Mouse (Mus musculus) liver, embryonic 11.5 days (tissue): ENCODE measurements at regions not wholly inside any gene's neighbourhood (a gene's known extent, or its start where the extent isn't known, plus 50 kb on each side); places are given as distances from the start of the nearest gene placed in this dataset.

Source experiments
- ATAC-seq: fragments of 200-750 bp; cut with Nextera tagmentation; replicated peaks from 2 replicates; pipeline ENCODE4 v1.8.0; 2017; ENCODE audit warnings: moderate number of reproducible peaks, mild to moderate bottlenecking, moderate TSS enrichment, moderate library complexity; ENCODE audit not compliant: low FRiP score
- DNase-seq: peaks from one replicate; pipeline ENCODE4 v3.0.0-alpha.2; 2017; ENCODE audit warnings: low spot score
- H3K27ac ChIP-seq: fragments of 300-500 bp; sonication (generic); 2 replicates; pipeline ENCODE4 v1.5.1; 2014; ENCODE audit warnings: mild to moderate bottlenecking, low read depth, low read length, control low read depth
- H3K27me3 ChIP-seq: fragments of 300-500 bp; sonication (generic); replicated peaks from 2 replicates; pipeline ENCODE4 v1.6.1; 2014; ENCODE audit warnings: low read length, mixed read lengths; ENCODE audit not compliant: control insufficient read depth, insufficient read depth
- H3K36me3 ChIP-seq: fragments of 300-500 bp; sonication (generic); 2 replicates; pipeline ENCODE4 v1.6.1; 2014; ENCODE audit warnings: mild to moderate bottlenecking, low read length, moderate library complexity, mixed read lengths; ENCODE audit not compliant: control insufficient read depth, insufficient read depth
- H3K4me1 ChIP-seq: fragments of 300-500 bp; sonication (generic); replicated peaks from 2 replicates; pipeline ENCODE4 v1.6.1; 2014; ENCODE audit warnings: low read length, mixed read lengths; ENCODE audit not compliant: control insufficient read depth, insufficient read depth
- H3K4me2 ChIP-seq: fragments of 300-500 bp; sonication (generic); 2 replicates; pipeline ENCODE4 v1.6.1; 2014; ENCODE audit warnings: mild to moderate bottlenecking, control low read depth, moderate library complexity
- H3K4me3 ChIP-seq: fragments of 300-500 bp; sonication (generic); 2 replicates; pipeline ENCODE4 v1.5.1; 2014; ENCODE audit warnings: low read depth, low read length, control low read depth
- H3K9ac ChIP-seq: fragments of 300-500 bp; sonication (generic); 2 replicates; pipeline ENCODE4 v1.6.1; 2014; ENCODE audit warnings: low read depth, low read length, control low read depth
- H3K9me3 ChIP-seq: fragments of 300-500 bp; sonication (generic); 2 replicates; pipeline ENCODE4 v1.6.1; 2016; ENCODE audit warnings: low read length, inconsistent platforms, mixed read lengths; ENCODE audit not compliant: control insufficient read depth
- WGBS: fragments of 180-500 bp; shearing (Covaris S2); extraction: QIAGEN DNeasy Blood & Tissue Kit; methylation state at CpG from one replicate; pipeline ENCODE4 v1.1.7; 2014; 5-methylcytosine and 5-hydroxymethylcytosine counted together

GRCm38 (mm10) chr1:165062813-165063492 is 97.6 kb downstream of the Tbx19 start:
- H3K36me3 ChIP-seq, result no peaks in the 10 kb centered on the region
- H3K9me3 ChIP-seq, result no peaks in the 10 kb centered on the region
- no peak overlapping the region for H3K4me2 ChIP-seq
- H3K4me3 ChIP-seq, result no peak overlapping the region
- no peak for DNase-seq
- 78% methylated on average over 8 of the region's 8 CpGs for WGBS
- no peaks in the 10 kb centered on the region for H3K4me1 ChIP-seq
- no peak for ATAC-seq
- no peaks in the 10 kb centered on the region for H3K27me3 ChIP-seq
- no peak overlapping the region for H3K9ac ChIP-seq
- H3K27ac ChIP-seq, result no peak overlapping the region

- 58% methylated on average over 3 of the region's 3 CpGs for WGBS
- Histone ChIP-seq H3K9me3 (no peaks in the 10 kb centered on the region), H3K4me3 (no peak overlapping the region), H3K9ac (no peak overlapping the region), H3K27me3 (no peaks in the 10 kb centered on the region), H3K4me1 (no peaks in the 10 kb centered on the region), H3K36me3 (no peaks in the 10 kb centered on the region), H3K27ac (no peak overlapping the region), H3K4me2 (no peak overlapping the region)
- ATAC-seq (no peak), DNase-seq (no peak)
These were observed 99.2 kb downstream of the Tbx19 start for GRCm38 (mm10) chr1:165061420-165061819.

DNA sequence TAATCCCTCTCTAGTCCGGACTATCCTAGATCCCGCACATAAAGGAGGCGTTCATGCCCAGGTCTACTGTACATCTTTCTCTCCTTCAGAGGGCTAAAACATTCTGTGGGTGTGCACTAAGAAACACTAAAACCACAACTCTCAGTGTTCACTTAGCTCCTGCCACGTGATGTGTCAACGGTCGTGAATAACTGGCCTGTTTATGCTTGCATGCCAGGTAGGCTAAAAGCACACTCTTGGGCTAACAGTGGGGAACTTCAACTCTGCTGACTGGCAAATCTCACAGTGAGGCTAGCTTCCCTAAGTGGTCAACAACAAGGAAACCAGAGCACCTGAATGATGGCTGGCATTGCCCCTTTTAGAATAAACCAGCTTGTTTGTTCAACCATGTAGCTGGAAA is 106.3 kb downstream of the Tbx19 start:
- ATAC-seq (no peak), DNase-seq (no peak)
- Histone ChIP-seq H3K4me2 (no peak overlapping the region), H3K9ac (no peak overlapping the region), H3K9me3 (no peaks in the 10 kb centered on the region), H3K4me1 (no peaks in the 10 kb centered on the region), H3K27ac (no peak overlapping the region), H3K4me3 (no peak overlapping the region), H3K27me3 (no peaks in the 10 kb centered on the region), H3K36me3 (no peaks in the 10 kb centered on the region)
- WGBS, result 80% methylated on average over 6 of the region's 6 CpGs

DNA sequence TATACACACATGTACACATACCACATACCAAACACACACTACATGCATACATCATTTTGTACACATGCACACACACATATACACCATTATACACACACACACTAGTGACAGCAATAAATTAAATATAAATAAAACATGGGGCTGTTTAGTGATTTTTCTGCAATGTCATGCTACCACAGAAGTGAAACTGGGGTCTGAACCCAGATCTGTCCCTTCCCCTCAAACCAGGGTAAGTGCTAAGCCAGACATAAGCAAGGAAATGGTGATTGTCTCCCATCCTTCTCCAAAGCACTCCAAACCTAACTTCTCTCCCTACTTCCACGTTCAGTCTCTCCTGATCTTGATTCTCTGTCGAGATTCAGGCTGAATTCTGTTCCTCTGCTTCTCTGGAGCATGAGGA is 109.3 kb downstream of the Tbx19 start:
- no peak overlapping the region for H3K4me3 ChIP-seq

GRCm38 (mm10) chr1:165050176-165050575 is 110.4 kb downstream of the Tbx19 start:
- Histone ChIP-seq H3K27ac (no peak overlapping the region), H3K4me3 (no peak overlapping the region), H3K9ac (no peak overlapping the region), H3K27me3 (no peaks in the 10 kb centered on the region), H3K4me2 (no peak overlapping the region), H3K36me3 (no peaks in the 10 kb centered on the region), H3K4me1 (0 out of 2 replicates have a peak, but pooled peaks cover 2% of the 10 kb centered on the region), H3K9me3 (no peaks in the 10 kb centered on the region)
- DNase-seq (no peak), ATAC-seq (no peak)
- 68% methylated on average over 4 of the region's 4 CpGs for WGBS

More for the DNA sequence above, 109.3 kb downstream of the Tbx19 start:
- no peaks in the 10 kb centered on the region for H3K27me3 ChIP-seq
- no peaks in the 10 kb centered on the region for H3K9me3 ChIP-seq
- no peaks in the 10 kb centered on the region for H3K36me3 ChIP-seq
- no peak overlapping the region for H3K9ac ChIP-seq
- no peak overlapping the region for H3K4me2 ChIP-seq
- 41% methylated on average over 2 of the region's 2 CpGs for WGBS
- no peaks in the 10 kb centered on the region for H3K4me1 ChIP-seq
- DNase-seq, result no peak
- ATAC-seq, result no peak
- no peak overlapping the region for H3K27ac ChIP-seq

DNA sequence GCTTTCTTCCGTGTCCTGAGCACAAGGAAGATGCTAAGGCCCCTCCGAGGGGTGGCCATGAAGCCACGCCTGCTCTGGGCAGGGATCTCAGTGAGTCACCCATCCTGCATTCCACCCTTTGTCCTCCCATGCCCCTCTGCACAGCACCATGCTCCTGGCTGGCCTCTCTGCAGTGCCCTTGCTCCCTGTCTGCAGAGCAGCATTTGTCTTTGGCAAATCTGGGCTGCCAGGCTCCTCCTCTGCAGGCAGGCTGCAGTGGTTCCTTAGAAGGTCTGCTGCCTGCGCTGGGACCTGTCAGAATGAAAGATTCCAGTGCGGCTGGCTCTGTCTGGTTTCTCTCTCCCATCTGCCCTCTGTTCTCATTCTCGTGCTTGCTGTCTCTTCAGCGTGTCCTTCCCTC is 111.3 kb upstream of the Xcl1 start:
- H3K9ac ChIP-seq, result no peak overlapping the region
- H3K27me3 ChIP-seq, result no peaks in the 10 kb centered on the region
- WGBS, result 26% methylated on average over 7 of the region's 7 CpGs
- H3K27ac ChIP-seq, result no peak overlapping the region
- H3K36me3 ChIP-seq, result no peaks in the 10 kb centered on the region
- no peak overlapping the region for H3K4me3 ChIP-seq
- 0 out of 2 replicates have a peak, but pooled peaks cover 2% of the 10 kb centered on the region for H3K4me1 ChIP-seq
- H3K9me3 ChIP-seq, result no peaks in the 10 kb centered on the region
- ATAC-seq (peak; percentile 66), DNase-seq (peak; percentile 35)
- no peak overlapping the region for H3K4me2 ChIP-seq

GRCm38 (mm10) chr1:165046056-165046455 is 110.7 kb upstream of the Xcl1 start:
- Histone ChIP-seq H3K4me1 (0 out of 2 replicates have a peak, but pooled peaks cover 2% of the 10 kb centered on the region), H3K27ac (no peak overlapping the region), H3K4me3 (no peak overlapping the region), H3K36me3 (no peaks in the 10 kb centered on the region), H3K4me2 (no peak overlapping the region), H3K9me3 (no peaks in the 10 kb centered on the region), H3K27me3 (no peaks in the 10 kb centered on the region), H3K9ac (no peak overlapping the region)
- ATAC-seq (no peak), DNase-seq (no peak)
- 65% methylated on average over 4 of the region's 4 CpGs for WGBS

GRCm38 (mm10) chr1:165043361-165043760 is 108.0 kb upstream of the Xcl1 start:
- WGBS, result 46% methylated on average over 3 of the region's 3 CpGs
- H3K4me1 ChIP-seq, result 0 out of 2 replicates have a peak, but pooled peaks cover 2% of the 10 kb centered on the region

GRCm38 (mm10) chr1:165042105-165042504 is 106.8 kb upstream of the Xcl1 start:
- WGBS, result 87% methylated on average over 2 of the region's 2 CpGs
- ATAC-seq (no peak), DNase-seq (no peak)
- Histone ChIP-seq H3K4me3 (no peak overlapping the region), H3K36me3 (no peaks in the 10 kb centered on the region), H3K9ac (no peak overlapping the region), H3K27ac (no peak overlapping the region), H3K9me3 (no peaks in the 10 kb centered on the region), H3K4me2 (no peak overlapping the region), H3K27me3 (no peaks in the 10 kb centered on the region), H3K4me1 (0 out of 2 replicates have a peak, but pooled peaks cover 2% of the 10 kb centered on the region)

More at GRCm38 (mm10) chr1:165043361-165043760, 108.0 kb upstream of the Xcl1 start:
- Histone ChIP-seq H3K4me2 (no peak overlapping the region), H3K9ac (no peak overlapping the region), H3K36me3 (no peaks in the 10 kb centered on the region), H3K4me3 (no peak overlapping the region), H3K27me3 (no peaks in the 10 kb centered on the region), H3K27ac (no peak overlapping the region), H3K9me3 (no peaks in the 10 kb centered on the region)
- no peak for ATAC-seq
- DNase-seq, result no peak
